Mouse (Mus musculus) heart, adult 2 months (tissue): ENCODE data around the gene Ltb4r1. TPM values are rescaled to one million over a fixed set of nuclear protein-coding genes. Genes with fewer than 3 reads are reported as not detected.

Experiments
- DNase-seq, 2 experiments: peaks; one replicate each; pipeline ENCODE4 v3.0.0; 2021
- H3K27ac ChIP-seq: fragments of 200-600 bp; 2 replicates; pipeline ENCODE4 v1.8.1; 2022
- H3K27me3 ChIP-seq: fragments of 200-500 bp; 2 replicates; pipeline ENCODE4 v1.6.1; 2012; ENCODE audit warnings: mild to moderate bottlenecking, low read length, inconsistent platforms, mixed read lengths; ENCODE audit not compliant: control insufficient read depth, insufficient read depth
- H3K36me3 ChIP-seq: fragments of 200-500 bp; 2 replicates; pipeline ENCODE4 v1.6.1; 2012; ENCODE audit warnings: low read length, inconsistent platforms; ENCODE audit not compliant: control insufficient read depth, insufficient read depth
- H3K4me1 ChIP-seq: fragments of 200-500 bp; 2 replicates; pipeline ENCODE4 v1.6.1; 2011; ENCODE audit warnings: low read length; ENCODE audit not compliant: control insufficient read depth, insufficient read depth
- H3K4me3 ChIP-seq: fragments of 200-600 bp; 2 replicates; pipeline ENCODE4 v1.8.1; 2022
- H3K79me2 ChIP-seq: fragments of 200-500 bp; replicated peaks from 2 replicates; pipeline ENCODE4 v1.6.1; 2012; ENCODE audit warnings: mild to moderate bottlenecking, inconsistent platforms, low read length, moderate library complexity, mixed read lengths; ENCODE audit not compliant: control insufficient read depth, insufficient read depth
- H3K9ac ChIP-seq: fragments of 200-500 bp; 2 replicates; pipeline ENCODE4 v1.6.1; 2012; ENCODE audit warnings: low read depth, mild to moderate bottlenecking, control low read depth, inconsistent platforms, low read length, mixed read lengths
- CTCF ChIP-seq: fragments of 200-600 bp; IDR thresholded peaks from 2 replicates; pipeline ENCODE4 v1.8.1; 2022; ENCODE audit warnings: antibody characterized with exemption, mild to moderate bottlenecking, moderate library complexity
- EP300 ChIP-seq: fragments of 200-500 bp; IDR thresholded peaks from 2 replicates; pipeline ENCODE4 v1.6.1; 2011; ENCODE audit warnings: low read depth, low read length, control low read depth; ENCODE audit not compliant: insufficient read depth
- POLR2A ChIP-seq: fragments of 200-500 bp; IDR thresholded peaks from 2 replicates; pipeline ENCODE4 v1.6.1; 2011; ENCODE audit warnings: mild to moderate bottlenecking, low read depth, low read length, control low read depth; ENCODE audit not compliant: insufficient read depth
- WGBS: fragments of 180-500 bp; shearing (Covaris S2); methylation state at CpG from one replicate; pipeline ENCODE4 v1.1.7; 2018; 5-methylcytosine and 5-hydroxymethylcytosine counted together
- intact Hi-C: fragments of 180-260 bp; cut with DNase I; formaldehyde crosslinking; loops from one replicate; pipeline ENCODE4 v1.15.1; 2025
- polyA plus RNA-seq: library from polyadenylated mRNA; depleted of rRNA; stranded (reverse); fragments of >200 nt; gene quantifications from 2 replicates; pipeline ENCODE4 v1.2.3, GENCODE M21; 2012
- total RNA-seq, 2 experiments: library from RNA; stranded (reverse); gene quantifications; 2 replicates each; pipeline ENCODE4 v1.2.3; 2021

The Ltb4r1 gene
- total and polyA plus RNA-seq, 3 experiments = 0.34 to 0.76 (median 0.36) TPM

- intact Hi-C loops = no loop called here
- H3K36me3 ChIP-seq = no peaks in the 10 kb centered on the region
- no peaks in the 10 kb centered on the region for H3K79me2 ChIP-seq
- peak; percentile 44 to 48 for DNase-seq
- H3K4me3 ChIP-seq = no peak overlapping the region; the same call in 1 of the 2 replicates
- 19% methylated on average over 7 of the region's 7 CpGs for WGBS
- peak overlapping the region; percentile 55 for H3K27ac ChIP-seq
- peak overlapping the region; percentile 42; the same call in 1 of the 2 replicates for H3K9ac ChIP-seq
- TF ChIP-seq CTCF = no peak
- TF ChIP-seq EP300 = no peak
- TF ChIP-seq POLR2A = no peak
- peaks cover 7% of the 10 kb centered on the region for H3K4me1 ChIP-seq
- H3K27me3 ChIP-seq = 0 out of 2 replicates have a peak, but pooled peaks cover 2% of the 10 kb centered on the region
These were observed 2.6 kb upstream of the Ltb4r1 start for GRCm38 (mm10) chr14:55763166-55763565.

- no peak overlapping the region for H3K27ac ChIP-seq
- no peaks in the 10 kb centered on the region for H3K79me2 ChIP-seq
- peaks cover 5% of the 10 kb centered on the region for H3K4me1 ChIP-seq
- WGBS = 22% methylated on average over 52 of the region's 52 CpGs
- DNase-seq = peak; percentile 69 to 74
- no peaks in the 10 kb centered on the region for H3K27me3 ChIP-seq
- H3K36me3 ChIP-seq = no peaks in the 10 kb centered on the region
- peak overlapping the region; percentile 55 for H3K9ac ChIP-seq
- H3K4me3 ChIP-seq = peak overlapping the region; percentile 40
- intact Hi-C loops = no loop called here
- 0 out of 2 replicates have a peak, but pooled peaks have one; percentile 16 for TF ChIP-seq POLR2A
- no peak for TF ChIP-seq EP300
- TF ChIP-seq CTCF = peak; percentile 74
These were observed 2.0 kb downstream of the Ltb4r1 start for GRCm38 (mm10) chr14:55767519-55768414.

- no peaks in the 10 kb centered on the region for H3K27me3 ChIP-seq
- H3K79me2 ChIP-seq = no peaks in the 10 kb centered on the region
- 77% methylated on average over 6 of the region's 6 CpGs for WGBS
- H3K9ac ChIP-seq = no peak overlapping the region
- H3K4me1 ChIP-seq = no peaks in the 10 kb centered on the region
- intact Hi-C loops = no loop called here
- no peak for TF ChIP-seq EP300
- no peak overlapping the region for H3K27ac ChIP-seq
- no peak for DNase-seq
- H3K36me3 ChIP-seq = no peaks in the 10 kb centered on the region
- H3K4me3 ChIP-seq = no peak overlapping the region
These were observed 2.8 kb downstream of the Ltb4r1 start for GRCm38 (mm10) chr14:55768555-55768954.

- no peak for DNase-seq
- no peak overlapping the region for H3K9ac ChIP-seq
- no peak overlapping the region for H3K27ac ChIP-seq
- no peak overlapping the region for H3K4me3 ChIP-seq
- no peaks in the 10 kb centered on the region for H3K27me3 ChIP-seq
- H3K79me2 ChIP-seq = no peaks in the 10 kb centered on the region
- H3K4me1 ChIP-seq = no peaks in the 10 kb centered on the region
- 84% methylated on average over 16 of the region's 16 CpGs for WGBS
- no peaks in the 10 kb centered on the region for H3K36me3 ChIP-seq
- no peak for TF ChIP-seq CTCF
- no peak for TF ChIP-seq POLR2A
- TF ChIP-seq EP300 = no peak
- intact Hi-C loops = no loop called here
These were observed 3.4 kb downstream of the Ltb4r1 start for GRCm38 (mm10) chr14:55769087-55769703.

GRCm38 (mm10) chr14:55776711-55777110, 10.9 kb downstream of the Ltb4r1 start:
- H3K79me2 ChIP-seq = no peaks in the 10 kb centered on the region
- intact Hi-C loops = no loop called here
- H3K4me3 ChIP-seq = no peak overlapping the region
- TF ChIP-seq POLR2A (no peak), EP300 (no peak), CTCF (no peak)
- H3K27me3 ChIP-seq = no peaks in the 10 kb centered on the region
- H3K9ac ChIP-seq = no peak overlapping the region
- no peak for DNase-seq
- peaks cover 6% of the 10 kb centered on the region for H3K4me1 ChIP-seq
- 46% methylated on average over 7 of the region's 7 CpGs for WGBS
- no peak overlapping the region for H3K27ac ChIP-seq
- H3K36me3 ChIP-seq = no peaks in the 10 kb centered on the region; the same call in 1 of the 2 replicates

GRCm38 (mm10) chr14:55777176-55777575, 11.4 kb downstream of the Ltb4r1 start:
- intact Hi-C loops = no loop called here
- 36% methylated on average over 3 of the region's 3 CpGs for WGBS

More at GRCm38 (mm10) chr14:55777176-55777575, 11.4 kb downstream of the Ltb4r1 start:
- H3K4me1 ChIP-seq = peaks cover 6% of the 10 kb centered on the region
- TF ChIP-seq CTCF = no peak
- TF ChIP-seq POLR2A = no peak
- TF ChIP-seq EP300 = no peak
- DNase-seq = no peak
- peak overlapping the region; percentile 17 for H3K27ac ChIP-seq
- no peaks in the 10 kb centered on the region for H3K27me3 ChIP-seq
- H3K79me2 ChIP-seq = no peaks in the 10 kb centered on the region
- H3K36me3 ChIP-seq = no peaks in the 10 kb centered on the region; the same call in 1 of the 2 replicates
- H3K4me3 ChIP-seq = no peak overlapping the region
- H3K9ac ChIP-seq = no peak overlapping the region
